Mouse (Mus musculus) kidney, postnatal 0 days (tissue): ENCODE data around the gene Acot3. TPM values are rescaled to one million over a fixed set of nuclear protein-coding genes. Genes with fewer than 3 reads are reported as not detected.
"Not testable (repeated sequence)": the region's sequence is repeated elsewhere in the genome, so short reads cannot be mapped to it uniquely, and the experiment has no call there.

Experiments used
- ATAC-seq: fragments of 200-750 bp; cut with Nextera tagmentation; replicated peaks from 2 replicates; pipeline ENCODE4 v1.8.0; 2017; ENCODE audit warnings: low read depth, moderate number of reproducible peaks, moderate TSS enrichment, moderate library complexity; ENCODE audit not compliant: low FRiP score
- DNase-seq: peaks from one replicate; pipeline ENCODE4 v3.0.0-alpha.2; 2016; ENCODE audit warnings: low spot score
- H3K27ac ChIP-seq: fragments of 300-500 bp; sonication (generic); 2 replicates; pipeline ENCODE4 v1.5.1; 2014; ENCODE audit warnings: mild to moderate bottlenecking
- H3K27me3 ChIP-seq: fragments of 300-500 bp; sonication (generic); 2 replicates; pipeline ENCODE4 v1.6.1; 2014; ENCODE audit warnings: low read length, mixed read lengths; ENCODE audit not compliant: insufficient read depth
- H3K36me3 ChIP-seq: fragments of 300-500 bp; sonication (generic); 2 replicates; pipeline ENCODE4 v1.6.1; 2014; ENCODE audit warnings: low read length, mixed read lengths; ENCODE audit not compliant: insufficient read depth
- H3K4me1 ChIP-seq: fragments of 300-500 bp; sonication (generic); replicated peaks from 2 replicates; pipeline ENCODE4 v1.6.1; 2014; ENCODE audit warnings: antibody characterized with exemption, low read length, mixed read lengths; ENCODE audit not compliant: insufficient read depth
- H3K4me2 ChIP-seq: fragments of 300-500 bp; sonication (generic); 2 replicates; pipeline ENCODE4 v1.6.1; 2014; ENCODE audit warnings: mild to moderate bottlenecking, low read length, moderate library complexity, mixed read lengths
- H3K4me3 ChIP-seq: fragments of 300-500 bp; sonication (generic); replicated peaks from 2 replicates; pipeline ENCODE4 v1.5.1; 2014; ENCODE audit warnings: low read depth, low read length
- H3K9ac ChIP-seq: fragments of 300-500 bp; sonication (generic); 2 replicates; pipeline ENCODE4 v1.6.1; 2014; ENCODE audit warnings: low read depth, low read length
- H3K9me3 ChIP-seq: fragments of 300-500 bp; sonication (generic); replicated peaks from 2 replicates; pipeline ENCODE4 v1.6.1; 2016; ENCODE audit warnings: low read length, inconsistent platforms, mixed read lengths
- CTCF ChIP-seq: IDR thresholded peaks from 2 replicates; pipeline ENCODE4 v1.5.1; 2016; ENCODE audit warnings: antibody characterized with exemption, low read depth, mild to moderate bottlenecking, moderate library complexity
- WGBS: fragments of 180-500 bp; shearing (Covaris S2); extraction: QIAGEN DNeasy Blood & Tissue Kit; methylation state at CpG from one replicate; pipeline ENCODE4 v1.1.7; 2014; 5-methylcytosine and 5-hydroxymethylcytosine counted together
- polyA plus RNA-seq: library from polyadenylated mRNA; unstranded; fragments of >200 nt; fragmentation: Nextera tagmentation; extraction: Ambion mirVana; gene quantifications from 2 replicates; pipeline ENCODE4 v1.2.1, GENCODE M21; 2015

Gene Acot3
- polyA plus RNA-seq, 1 experiment from 2014 or later = 9.3 TPM

GRCm38 (mm10) chr12:84042248-84042647 is 9.7 kb upstream of the Acot3 start:
- no peak overlapping the region for H3K4me3 ChIP-seq
- no peak overlapping the region for H3K9ac ChIP-seq
- no peaks in the 10 kb centered on the region for H3K27me3 ChIP-seq
- no peaks in the 10 kb centered on the region for H3K9me3 ChIP-seq
- H3K4me2 ChIP-seq = no peak overlapping the region
- H3K4me1 ChIP-seq = no peaks in the 10 kb centered on the region
- H3K36me3 ChIP-seq = no peaks in the 10 kb centered on the region
- ATAC-seq = peak; percentile 49; the same call in 1 of the 2 replicates
- 73% methylated on average over 5 of the region's 5 CpGs for WGBS
- no peak for DNase-seq
- H3K27ac ChIP-seq = peak overlapping the region; percentile 66; the same call in 1 of the 2 replicates
- no peak for TF ChIP-seq CTCF

- H3K4me2 ChIP-seq = no peak overlapping the region
- WGBS = 58% methylated on average over 2 of the region's 2 CpGs
- no peak overlapping the region for H3K9ac ChIP-seq
- no peak for DNase-seq
- no peak for TF ChIP-seq CTCF
- H3K4me1 ChIP-seq = no peaks in the 10 kb centered on the region
- no peaks in the 10 kb centered on the region for H3K36me3 ChIP-seq
- no peaks in the 10 kb centered on the region for H3K9me3 ChIP-seq
- no peak overlapping the region for H3K27ac ChIP-seq
- no peaks in the 10 kb centered on the region for H3K27me3 ChIP-seq
- no peak; the same call in 1 of the 2 replicates for ATAC-seq
- H3K4me3 ChIP-seq = no peak overlapping the region
Observed at GRCm38 (mm10) chr12:84044045-84044444, 7.9 kb upstream of the Acot3 start.

- no peak overlapping the region for H3K9ac ChIP-seq
- 95% methylated on average over 1 of the region's 1 CpGs for WGBS
- TF ChIP-seq CTCF = no peak
- ATAC-seq = no peak
- no peak overlapping the region for H3K4me2 ChIP-seq
- DNase-seq = no peak
- H3K27me3 ChIP-seq = no peaks in the 10 kb centered on the region
- H3K4me1 ChIP-seq = no peaks in the 10 kb centered on the region
- no peak overlapping the region for H3K27ac ChIP-seq
- no peaks in the 10 kb centered on the region for H3K36me3 ChIP-seq
- no peaks in the 10 kb centered on the region for H3K9me3 ChIP-seq
- no peak overlapping the region for H3K4me3 ChIP-seq
Observed at GRCm38 (mm10) chr12:84046906-84047305, 5.0 kb upstream of the Acot3 start.

- not testable (repeated sequence) for H3K27me3 ChIP-seq, H3K9me3 ChIP-seq, DNase-seq, H3K4me1 ChIP-seq, H3K4me2 ChIP-seq, H3K36me3 ChIP-seq, H3K4me3 ChIP-seq, H3K9ac ChIP-seq
- WGBS = 72% methylated on average over 5 of the region's 5 CpGs
- H3K27ac ChIP-seq = 0 out of 2 replicates have a peak overlapping the region, but pooled peaks have one; percentile 70
- ATAC-seq = peak; percentile 79
Observed at GRCm38 (mm10) chr12:84050744-84051143, 1.2 kb upstream of the Acot3 start.

GRCm38 (mm10) chr12:84052609-84053008 is 665 bp downstream of the Acot3 start:
- Histone ChIP-seq H3K9me3 (no peaks in the 10 kb centered on the region), H3K27me3 (0 out of 2 replicates have a peak, but pooled peaks cover 3% of the 10 kb centered on the region), H3K4me1 (no peaks in the 10 kb centered on the region), H3K36me3 (no peaks in the 10 kb centered on the region), H3K27ac (peak overlapping the region; percentile 54; the same call in 1 of the 2 replicates), H3K4me3 (peak overlapping the region; percentile 29; the same call in 1 of the 2 replicates), H3K4me2 (peak overlapping the region; percentile 72; the same call in 1 of the 2 replicates), H3K9ac (no peak overlapping the region)
- no peak for DNase-seq
- TF ChIP-seq CTCF = no peak
- WGBS = 85% methylated on average over 7 of the region's 7 CpGs
- no peak for ATAC-seq

GRCm38 (mm10) chr12:84053173-84053572 is 1.2 kb downstream of the Acot3 start:
- Histone ChIP-seq H3K27me3 (0 out of 2 replicates have a peak, but pooled peaks cover 3% of the 10 kb centered on the region), H3K36me3 (no peaks in the 10 kb centered on the region), H3K4me3 (peak overlapping the region; percentile 29), H3K27ac (peak overlapping the region; percentile 54; the same call in 1 of the 2 replicates), H3K4me1 (no peaks in the 10 kb centered on the region), H3K9ac (peak overlapping the region; percentile 43; the same call in 1 of the 2 replicates), H3K9me3 (no peaks in the 10 kb centered on the region), H3K4me2 (peak overlapping the region; percentile 72)
- 13% methylated on average over 16 of the region's 16 CpGs for WGBS
- DNase-seq = no peak
- TF ChIP-seq CTCF = no peak
- no peak for ATAC-seq
